Mouse (Mus musculus) hindbrain, embryonic 11.5 days (tissue): ENCODE measurements around the gene 2310007B03Rik. TPM values are rescaled to one million over a fixed set of nuclear protein-coding genes. Genes with fewer than 3 reads are reported as not detected.

Experiments used
- ATAC-seq: fragments of 200-750 bp; cut with Nextera tagmentation; 2 replicates; pipeline ENCODE4 v1.8.0; 2017; ENCODE audit warnings: mild to moderate bottlenecking, moderate TSS enrichment, moderate library complexity; ENCODE audit not compliant: low FRiP score
- DNase-seq: peaks from one replicate; pipeline ENCODE4 v3.0.0-alpha.2; 2015; ENCODE audit warnings: low spot score
- H3K27ac ChIP-seq: fragments of 300-500 bp; sonication (generic); 2 replicates; pipeline ENCODE4 v1.5.1; 2014; ENCODE audit warnings: mild to moderate bottlenecking, low read depth, low read length
- H3K27me3 ChIP-seq: fragments of 300-500 bp; sonication (generic); 2 replicates; pipeline ENCODE4 v1.6.1; 2014; ENCODE audit warnings: mild to moderate bottlenecking, low read length, moderate library complexity, mixed read lengths; ENCODE audit not compliant: control insufficient read depth, insufficient read depth
- H3K36me3 ChIP-seq: fragments of 300-500 bp; sonication (generic); 2 replicates; pipeline ENCODE4 v1.6.1; 2014; ENCODE audit warnings: mild to moderate bottlenecking, low read length, moderate library complexity, mixed read lengths; ENCODE audit not compliant: control insufficient read depth, insufficient read depth
- H3K4me1 ChIP-seq: fragments of 300-500 bp; sonication (generic); replicated peaks from 2 replicates; pipeline ENCODE4 v1.6.1; 2014; ENCODE audit warnings: low read length, mixed read lengths; ENCODE audit not compliant: control insufficient read depth, insufficient read depth
- H3K4me2 ChIP-seq: fragments of 300-500 bp; sonication (generic); replicated peaks from 2 replicates; pipeline ENCODE4 v1.6.1; 2014; ENCODE audit warnings: mild to moderate bottlenecking, low read depth, low read length
- H3K4me3 ChIP-seq: fragments of 300-500 bp; sonication (generic); 2 replicates; pipeline ENCODE4 v1.5.1; 2014; ENCODE audit warnings: low read depth, low read length
- H3K9ac ChIP-seq: fragments of 300-500 bp; sonication (generic); 2 replicates; pipeline ENCODE4 v1.6.1; 2014; ENCODE audit warnings: low read depth, low read length
- H3K9me3 ChIP-seq: fragments of 300-500 bp; sonication (generic); 2 replicates; pipeline ENCODE4 v1.6.1; 2016; ENCODE audit warnings: low read length; ENCODE audit not compliant: control insufficient read depth
- WGBS: fragments of 180-500 bp; shearing (Covaris S2); extraction: QIAGEN DNeasy Blood & Tissue Kit; methylation state at CpG from one replicate; pipeline ENCODE4 v1.1.7; 2014; 5-methylcytosine and 5-hydroxymethylcytosine counted together
- polyA plus RNA-seq: library from polyadenylated mRNA; unstranded; fragments of >200 nt; fragmentation: Nextera tagmentation; extraction: Ambion mirVana; gene quantifications from 2 replicates; pipeline ENCODE4 v1.2.1, GENCODE M21; 2014

The 2310007B03Rik gene
- polyA plus RNA-seq, 1 experiment from 2014 or later = 0.77 TPM

DNA sequence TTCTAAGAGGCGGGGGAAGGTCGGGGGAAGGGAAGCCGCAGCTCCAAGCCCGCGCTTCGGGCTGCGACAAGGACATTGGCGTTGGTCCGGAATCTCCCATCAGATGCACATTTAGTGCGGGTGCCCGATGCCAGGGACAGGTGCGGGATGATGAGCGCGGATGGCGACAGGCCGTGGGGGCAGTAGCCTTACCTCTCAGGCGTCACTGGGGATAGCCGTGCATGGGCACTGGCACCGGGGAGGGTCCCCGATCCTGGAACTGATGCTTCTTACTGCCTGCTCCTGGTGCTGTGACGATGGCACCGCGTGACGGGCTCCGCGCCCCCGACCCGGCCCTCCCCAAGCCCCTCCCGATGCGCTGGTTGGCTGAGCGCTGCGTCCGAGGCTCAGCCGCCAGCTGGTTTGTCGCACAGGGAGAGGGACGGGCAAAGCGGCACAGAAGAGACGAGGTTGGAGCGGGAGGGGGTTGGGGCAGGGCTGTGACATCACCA, 59.1 kb downstream of the 2310007B03Rik start, which contains the start of gene Kif1a:
Kif1a (minus strand) TSS at position 381 of the 491 bp plus-strand sequence.
- no peaks in the 10 kb centered on the region for H3K9me3 ChIP-seq
- H3K27me3 ChIP-seq = peaks cover 13% of the 10 kb centered on the region; the same call in 1 of the 2 replicates
- DNase-seq (peak; percentile 83), ATAC-seq (peak; percentile 90)
- peaks cover 3% of the 10 kb centered on the region; the same call in 1 of the 2 replicates for H3K4me1 ChIP-seq
- peak within 1 kb of the TSS; percentile 91 for H3K4me2 ChIP-seq
- H3K9ac ChIP-seq = peak within 1 kb of the TSS; percentile 66
- H3K36me3 ChIP-seq = no peaks in the 10 kb centered on the region
- 0% methylated on average over 31 of the region's 39 CpGs for WGBS
- peak within 1 kb of the TSS; percentile 57 for H3K4me3 ChIP-seq
- peak within 1 kb of the TSS; percentile 72 for H3K27ac ChIP-seq

Other genes starting within 250 kb of the 2310007B03Rik start
- gene Capn10, start 226.6 kb downstream of the 2310007B03Rik start, polyA plus RNA-seq = 32.3 and 40.9 TPM in 2 replicates
- 0.43 TPM in 1 of 2 replicates, not detected in the other for gene Gpr35, start 210.1 kb downstream of the 2310007B03Rik start, polyA plus RNA-seq
- not detected in 2 replicates for gene Aqp12, start 154.6 kb downstream of the 2310007B03Rik start, polyA plus RNA-seq
- 72.0 and 82.8 TPM in 2 replicates for gene Kif1a, start 59.0 kb downstream of the 2310007B03Rik start, polyA plus RNA-seq
- not detected in 2 replicates for gene Agxt, start 25.7 kb downstream of the 2310007B03Rik start, polyA plus RNA-seq
- gene Crocc2, start 7.8 kb upstream of the 2310007B03Rik start, polyA plus RNA-seq = 0.09 and 0.18 TPM in 2 replicates
- 1.5 and 4.0 TPM in 2 replicates for gene Sned1, start 74.9 kb upstream of the 2310007B03Rik start, polyA plus RNA-seq
- 33.0 and 35.3 TPM in 2 replicates for gene Mterf4, start 145.0 kb upstream of the 2310007B03Rik start, polyA plus RNA-seq
- gene Ppp1r7, start 181.9 kb upstream of the 2310007B03Rik start, polyA plus RNA-seq = 79.4 and 89.3 TPM in 2 replicates
- gene Pask, start 182.5 kb upstream of the 2310007B03Rik start, polyA plus RNA-seq = 12.1 and 12.2 TPM in 2 replicates
- gene Ano7, start 213.0 kb upstream of the 2310007B03Rik start, polyA plus RNA-seq = 0.23 TPM in 1 of 2 replicates, not detected in the other